Mouse (Mus musculus): Measurements from ENCODE around the gene Rerg.

DNA sequence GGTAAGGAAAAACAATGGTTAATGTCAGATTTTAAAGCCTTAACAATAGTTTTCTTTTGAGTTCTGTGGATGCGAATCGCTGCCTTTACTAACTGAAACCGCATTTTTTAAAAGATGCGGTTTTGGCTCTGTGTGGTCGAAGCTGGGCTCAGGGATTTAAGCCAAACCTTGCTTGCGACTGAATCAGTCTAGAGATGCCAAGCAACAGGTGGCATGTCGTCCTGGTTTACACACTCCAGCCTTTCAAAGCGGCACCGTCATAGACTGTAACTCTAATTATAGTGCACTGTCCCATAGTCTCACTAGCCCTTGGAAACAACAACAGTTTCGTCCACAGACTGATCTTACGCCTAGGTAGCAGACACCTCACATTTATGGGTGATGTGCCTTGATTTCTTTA, 123.3 kb downstream of the Rerg start:
- TF ChIP-seq CTCF (IDR thresholded peaks at IDR 0.05; ENCODE audit: low read depth) (no peak), EP300 (optimal IDR thresholded peaks at IDR 0.05) (no peak)

Data from stomach, postnatal 0 days (tissue).